ENCODE assay signal across 8 mouse cellular contexts in genomic region chr8:34397225-34397582, GRCm38 (mm10).
DNase-seq lines count a peak whose midpoint lies in the region; ATAC-seq and TF ChIP-seq lines count a peak whose summit lies in the region.

No protein-coding gene starts in this region.

- ATAC-seq in forebrain, embryonic 12.5 days (ENCODE audit: low FRiP score): 0 out of 2 replicates have a peak, but pooled peaks have one; percentile 1
- ATAC-seq in limb, embryonic 14.5 days (ENCODE audit: low FRiP score, low read depth): no peak

- no peak overlapping the region for H3K4me3 ChIP-seq in testis, adult 2 months (ENCODE audit: control insufficient read depth, low read depth, low read length)
- no peak overlapping the region for H3K4me3 ChIP-seq in forebrain, embryonic 12.5 days (replicated peaks)
- no peak overlapping the region for H3K4me3 ChIP-seq in limb, embryonic 14.5 days (replicated peaks; ENCODE audit: low read length)

- H3K36me3 ChIP-seq in testis, adult 2 months (ENCODE audit: control insufficient read depth, insufficient read depth, low read length): no peaks in the 10 kb centered on the region
- no peaks in the 10 kb centered on the region for H3K36me3 ChIP-seq in forebrain, embryonic 12.5 days (replicated peaks)
- no peaks in the 10 kb centered on the region for H3K36me3 ChIP-seq in limb, embryonic 14.5 days (ENCODE audit: control insufficient read depth, insufficient read depth, low read length)

- TF ChIP-seq CTCF in testis, adult 2 months (IDR thresholded peaks at IDR 0.05; ENCODE audit: control insufficient read depth, insufficient read depth, insufficient replicate concordance, low read depth, low read length): 0 out of 2 replicates have a peak, but pooled peaks have one; percentile 9

- WGBS in forebrain, embryonic 12.5 days: 49% methylated on average over 4 of the region's 4 CpGs
- WGBS in limb, embryonic 14.5 days: 57% methylated on average over 4 of the region's 4 CpGs

- no peaks in the 10 kb centered on the region for H3K9me3 ChIP-seq in forebrain, embryonic 12.5 days
- no peaks in the 10 kb centered on the region for H3K9me3 ChIP-seq in limb, embryonic 14.5 days (ENCODE audit: control insufficient read depth, low read length)

- no peak for DNase-seq in testis, postnatal 14 days (ENCODE audit: low spot score)
- no peak for DNase-seq in limb, embryonic 14.5 days (ENCODE audit: low spot score)
- peak; percentile 45 for DNase-seq in thymus, postnatal 25 days
- DNase-seq in c-Kit-positive CD71-positive TER-119-positive erythroid progenitor cells, embryonic 14.5 days (ENCODE audit: low spot score): no peak
- DNase-seq in adrenal gland, postnatal 4 days (ENCODE audit: low spot score in 2 of 2): no peak
- no peak for DNase-seq in layer of hippocampus, adult 9-10 months (ENCODE audit: low spot score)

- no peaks in the 10 kb centered on the region for H3K27me3 ChIP-seq in testis, adult 2 months (ENCODE audit: control insufficient read depth, insufficient read depth, low read length)
- H3K27me3 ChIP-seq in forebrain, embryonic 12.5 days: no peaks in the 10 kb centered on the region
- no peaks in the 10 kb centered on the region for H3K27me3 ChIP-seq in limb, embryonic 14.5 days (ENCODE audit: control insufficient read depth, insufficient read depth, low read length)

- peaks cover 6% of the 10 kb centered on the region for H3K4me1 ChIP-seq in testis, adult 2 months (ENCODE audit: control insufficient read depth, insufficient read depth, low read length)
- H3K4me1 ChIP-seq in forebrain, embryonic 12.5 days: peaks cover 35% of the 10 kb centered on the region
- peaks cover 28% of the 10 kb centered on the region for H3K4me1 ChIP-seq in limb, embryonic 14.5 days (ENCODE audit: control insufficient read depth, insufficient read depth, low read length)

- no peak for TF ChIP-seq POLR2A in testis, adult 2 months (IDR thresholded peaks at IDR 0.05; ENCODE audit: control insufficient read depth, low read depth, low read length)
- TF ChIP-seq POLR2A in limb, embryonic 14.5 days (IDR thresholded peaks at IDR 0.05; ENCODE audit: borderline replicate concordance, extremely low read depth, insufficient read depth, insufficient read length): no peak

- peak overlapping the region; percentile 37 for H3K4me2 ChIP-seq in forebrain, embryonic 12.5 days
- H3K4me2 ChIP-seq in limb, embryonic 14.5 days (replicated peaks; ENCODE audit: low read depth, low read length, severe bottlenecking): 0 out of 2 replicates have a peak overlapping the region, but pooled peaks have one; percentile 7

- no peak overlapping the region for H3K9ac ChIP-seq in forebrain, embryonic 12.5 days
- H3K9ac ChIP-seq in limb, embryonic 14.5 days (ENCODE audit: low read depth, low read length, severe bottlenecking): no peak overlapping the region

- no peak overlapping the region for H3K27ac ChIP-seq in testis, adult 2 months (ENCODE audit: control insufficient read depth, insufficient read depth, low read depth, low read length)
- H3K27ac ChIP-seq in forebrain, embryonic 12.5 days: peak overlapping the region; percentile 84
- H3K27ac ChIP-seq in limb, embryonic 14.5 days (replicated peaks; ENCODE audit: low read depth, low read length): no peak overlapping the region
